Mouse (Mus musculus) embryonic facial prominence, embryonic 12.5 days (tissue): ENCODE measurements at regions not wholly inside any gene's neighbourhood (a gene's known extent, or its start where the extent isn't known, plus 50 kb on each side); places are given as distances from the start of the nearest gene placed in this dataset.

Experiments
- ATAC-seq: fragments of 200-750 bp; cut with Nextera tagmentation; 2 replicates; pipeline ENCODE4 v1.8.0; 2017; ENCODE audit not compliant: insufficient number of reproducible peaks, insufficient read depth, low FRiP score, low TSS enrichment
- H3K27ac ChIP-seq: fragments of 300-500 bp; sonication (generic); 2 replicates; pipeline ENCODE4 v1.5.1; 2016; ENCODE audit warnings: mild to moderate bottlenecking
- H3K27me3 ChIP-seq: fragments of 300-500 bp; sonication (generic); 2 replicates; pipeline ENCODE4 v1.6.1; 2016; ENCODE audit warnings: mild to moderate bottlenecking, moderate library complexity
- H3K36me3 ChIP-seq: fragments of 300-500 bp; sonication (generic); 2 replicates; pipeline ENCODE4 v1.6.1; 2016; ENCODE audit warnings: mild to moderate bottlenecking
- H3K4me1 ChIP-seq: fragments of 300-500 bp; sonication (generic); 2 replicates; pipeline ENCODE4 v1.6.1; 2016
- H3K4me2 ChIP-seq: fragments of 300-500 bp; sonication (generic); replicated peaks from 2 replicates; pipeline ENCODE4 v1.6.1; 2016; ENCODE audit warnings: mild to moderate bottlenecking, moderate library complexity
- H3K4me3 ChIP-seq: fragments of 300-500 bp; sonication (generic); 2 replicates; pipeline ENCODE4 v1.5.1; 2016; ENCODE audit warnings: mild to moderate bottlenecking
- H3K9ac ChIP-seq: fragments of 300-500 bp; sonication (generic); 2 replicates; pipeline ENCODE4 v1.6.1; 2016; ENCODE audit warnings: mild to moderate bottlenecking, moderate library complexity
- H3K9me3 ChIP-seq: fragments of 300-500 bp; sonication (generic); 2 replicates; pipeline ENCODE4 v1.6.1; 2016; ENCODE audit warnings: mild to moderate bottlenecking, moderate library complexity
- WGBS: fragments of 180-500 bp; shearing (Covaris S2); methylation state at CpG from one replicate; pipeline ENCODE4 v1.1.7; 2016; 5-methylcytosine and 5-hydroxymethylcytosine counted together

- Histone ChIP-seq H3K4me1 (no peaks in the 10 kb centered on the region), H3K27ac (no peak overlapping the region), H3K9ac (no peak overlapping the region), H3K4me3 (no peak overlapping the region), H3K36me3 (no peaks in the 10 kb centered on the region), H3K27me3 (no peaks in the 10 kb centered on the region), H3K9me3 (no peaks in the 10 kb centered on the region), H3K4me2 (no peak overlapping the region)
- no peak for ATAC-seq
- 75% methylated on average over 6 of the region's 6 CpGs for WGBS
Observed at GRCm38 (mm10) chr15:52095629-52096190, 1789.0 kb upstream of the Gm7489 start.

- no peaks in the 10 kb centered on the region for H3K27me3 ChIP-seq
- WGBS: 80% methylated on average over 2 of the region's 2 CpGs
- no peaks in the 10 kb centered on the region for H3K36me3 ChIP-seq
- H3K9me3 ChIP-seq: no peaks in the 10 kb centered on the region
- no peak for ATAC-seq
- no peak overlapping the region for H3K4me3 ChIP-seq
- H3K4me2 ChIP-seq: no peak overlapping the region
- no peak overlapping the region for H3K27ac ChIP-seq
- no peak overlapping the region for H3K9ac ChIP-seq
- H3K4me1 ChIP-seq: no peaks in the 10 kb centered on the region
Observed at GRCm38 (mm10) chr15:52108761-52109160, 1775.9 kb upstream of the Gm7489 start.

GRCm38 (mm10) chr15:52114368-52115036 is 1770.2 kb upstream of the Gm7489 start:
- WGBS: 82% methylated on average over 2 of the region's 2 CpGs

GRCm38 (mm10) chr15:52136693-52137092 is 1748.0 kb upstream of the Gm7489 start:
- 77% methylated on average over 3 of the region's 3 CpGs for WGBS
- no peak for ATAC-seq
- no peaks in the 10 kb centered on the region for H3K36me3 ChIP-seq

More at GRCm38 (mm10) chr15:52114368-52115036, 1770.2 kb upstream of the Gm7489 start:
- Histone ChIP-seq H3K27ac (no peak overlapping the region), H3K9me3 (no peaks in the 10 kb centered on the region), H3K27me3 (no peaks in the 10 kb centered on the region), H3K4me3 (no peak overlapping the region), H3K36me3 (no peaks in the 10 kb centered on the region), H3K9ac (no peak overlapping the region), H3K4me2 (no peak overlapping the region), H3K4me1 (no peaks in the 10 kb centered on the region)
- no peak for ATAC-seq

GRCm38 (mm10) chr15:52153421-52153820 is 1731.3 kb upstream of the Gm7489 start:
- no peaks in the 10 kb centered on the region for H3K4me1 ChIP-seq
- no peaks in the 10 kb centered on the region for H3K27me3 ChIP-seq
- ATAC-seq: no peak
- H3K9me3 ChIP-seq: no peaks in the 10 kb centered on the region
- H3K36me3 ChIP-seq: no peaks in the 10 kb centered on the region
- no peak overlapping the region for H3K4me2 ChIP-seq
- no peak overlapping the region for H3K9ac ChIP-seq
- H3K27ac ChIP-seq: no peak overlapping the region
- H3K4me3 ChIP-seq: no peak overlapping the region
- 14% methylated on average over 5 of the region's 5 CpGs for WGBS

More at GRCm38 (mm10) chr15:52136693-52137092, 1748.0 kb upstream of the Gm7489 start:
- no peak overlapping the region for H3K4me2 ChIP-seq
- H3K27me3 ChIP-seq: no peaks in the 10 kb centered on the region
- no peaks in the 10 kb centered on the region for H3K9me3 ChIP-seq
- no peak overlapping the region for H3K4me3 ChIP-seq
- no peaks in the 10 kb centered on the region for H3K4me1 ChIP-seq
- H3K27ac ChIP-seq: no peak overlapping the region
- H3K9ac ChIP-seq: no peak overlapping the region

- H3K36me3 ChIP-seq: no peaks in the 10 kb centered on the region
- no peaks in the 10 kb centered on the region for H3K27me3 ChIP-seq
- 55% methylated on average over 1 of the region's 1 CpGs for WGBS
- no peaks in the 10 kb centered on the region for H3K9me3 ChIP-seq
- no peak overlapping the region for H3K9ac ChIP-seq
- H3K27ac ChIP-seq: no peak overlapping the region
- no peak overlapping the region for H3K4me3 ChIP-seq
- no peak for ATAC-seq
- H3K4me1 ChIP-seq: peaks cover 8% of the 10 kb centered on the region; the same call in 1 of the 2 replicates
- no peak overlapping the region for H3K4me2 ChIP-seq
Observed at GRCm38 (mm10) chr15:52155784-52156183, 1728.9 kb upstream of the Gm7489 start.

GRCm38 (mm10) chr15:52156779-52157178 is 1727.9 kb upstream of the Gm7489 start:
- Histone ChIP-seq H3K36me3 (no peaks in the 10 kb centered on the region), H3K27me3 (no peaks in the 10 kb centered on the region), H3K4me3 (no peak overlapping the region), H3K4me2 (no peak overlapping the region), H3K4me1 (peaks cover 14% of the 10 kb centered on the region; the same call in 1 of the 2 replicates), H3K27ac (no peak overlapping the region), H3K9me3 (no peaks in the 10 kb centered on the region), H3K9ac (no peak overlapping the region)
- no peak for ATAC-seq
- 73% methylated on average over 4 of the region's 4 CpGs for WGBS

- H3K27ac ChIP-seq: no peak overlapping the region
- no peaks in the 10 kb centered on the region for H3K36me3 ChIP-seq
- ATAC-seq: no peak; the same call in 1 of the 2 replicates
- 0 out of 2 replicates have a peak, but pooled peaks cover 3% of the 10 kb centered on the region for H3K27me3 ChIP-seq
- no peaks in the 10 kb centered on the region for H3K9me3 ChIP-seq
- no peak overlapping the region for H3K4me3 ChIP-seq
- peak overlapping the region; percentile 40 for H3K4me2 ChIP-seq
- 14% methylated on average over 18 of the region's 18 CpGs for WGBS
- peaks cover 17% of the 10 kb centered on the region; the same call in 1 of the 2 replicates for H3K4me1 ChIP-seq
- H3K9ac ChIP-seq: 0 out of 2 replicates have a peak overlapping the region, but pooled peaks have one; percentile 36
Observed at GRCm38 (mm10) chr15:52160181-52161088, 1724.3 kb upstream of the Gm7489 start.

- no peak overlapping the region for H3K4me2 ChIP-seq
- no peak overlapping the region for H3K27ac ChIP-seq
- no peak overlapping the region for H3K4me3 ChIP-seq
- peaks cover 17% of the 10 kb centered on the region; the same call in 1 of the 2 replicates for H3K4me1 ChIP-seq
- no peaks in the 10 kb centered on the region for H3K36me3 ChIP-seq
- H3K9me3 ChIP-seq: no peaks in the 10 kb centered on the region
- no peak for ATAC-seq
- 0 out of 2 replicates have a peak, but pooled peaks cover 3% of the 10 kb centered on the region for H3K27me3 ChIP-seq
- 5% methylated on average over 3 of the region's 3 CpGs for WGBS
- H3K9ac ChIP-seq: no peak overlapping the region
Observed at GRCm38 (mm10) chr15:52161089-52161442, 1723.6 kb upstream of the Gm7489 start.

GRCm38 (mm10) chr15:52161568-52162316 is 1723.0 kb upstream of the Gm7489 start:
- no peaks in the 10 kb centered on the region for H3K36me3 ChIP-seq
- no peak overlapping the region for H3K9ac ChIP-seq
- H3K9me3 ChIP-seq: no peaks in the 10 kb centered on the region
- 0 out of 2 replicates have a peak, but pooled peaks cover 3% of the 10 kb centered on the region for H3K27me3 ChIP-seq
- peak; percentile 57; the same call in 1 of the 2 replicates for ATAC-seq
- no peak overlapping the region for H3K4me3 ChIP-seq
- WGBS: 26% methylated on average over 19 of the region's 19 CpGs
- no peak overlapping the region for H3K4me2 ChIP-seq
- H3K27ac ChIP-seq: no peak overlapping the region; the same call in 1 of the 2 replicates
- H3K4me1 ChIP-seq: peaks cover 17% of the 10 kb centered on the region; the same call in 1 of the 2 replicates

- Histone ChIP-seq H3K4me1 (peaks cover 9% of the 10 kb centered on the region; the same call in 1 of the 2 replicates), H3K4me2 (no peak overlapping the region), H3K9me3 (no peaks in the 10 kb centered on the region), H3K4me3 (no peak overlapping the region), H3K27ac (no peak overlapping the region), H3K9ac (no peak overlapping the region), H3K36me3 (no peaks in the 10 kb centered on the region), H3K27me3 (0 out of 2 replicates have a peak, but pooled peaks cover 3% of the 10 kb centered on the region)
- WGBS: 82% methylated on average over 4 of the region's 4 CpGs
- no peak for ATAC-seq
Observed at GRCm38 (mm10) chr15:52166144-52166543, 1718.6 kb upstream of the Gm7489 start.
